Mouse (Mus musculus) heart, embryonic 15.5 days (tissue): Measurements from ENCODE around the gene Cd300lb. TPM values are rescaled to one million over a fixed set of nuclear protein-coding genes. Genes with fewer than 3 reads are reported as not detected.

Experiments used
- polyA plus RNA-seq: library from polyadenylated mRNA; unstranded; fragments of >200 nt; fragmentation: Nextera tagmentation; extraction: Ambion mirVana; gene quantifications from 2 replicates; pipeline ENCODE4 v1.2.1, GENCODE M21; 2015

Cd300lb gene
- polyA plus RNA-seq, 1 experiment from 2014 or later = 0.34 TPM

Other genes with a start within 250 kb of the Cd300lb start
- 0.64 and 1.0 TPM in 2 replicates for gene Dnaic2, start 207.0 kb downstream of the Cd300lb start, polyA plus RNA-seq
- gene Kif19a, start 169.0 kb downstream of the Cd300lb start, polyA plus RNA-seq = 0.16 and 0.33 TPM in 2 replicates
- gene Btbd17, start 138.4 kb downstream of the Cd300lb start, polyA plus RNA-seq = 0.08 and 0.46 TPM in 2 replicates
- not detected in 2 replicates for gene Gpr142, start 135.5 kb downstream of the Cd300lb start, polyA plus RNA-seq
- gene Gprc5c, start 83.2 kb downstream of the Cd300lb start, polyA plus RNA-seq = 12.4 and 19.8 TPM in 2 replicates
- gene Cd300a, start 44.3 kb downstream of the Cd300lb start, polyA plus RNA-seq = 0.82 and 2.2 TPM in 2 replicates
- gene Cd300c, start 34.8 kb upstream of the Cd300lb start, polyA plus RNA-seq = not detected in 2 replicates
- gene Cd300ld, start 55.5 kb upstream of the Cd300lb start, polyA plus RNA-seq = 0.21 and 0.61 TPM in 2 replicates
- gene Cd300c2, start 67.5 kb upstream of the Cd300lb start, polyA plus RNA-seq = 1.8 and 3.5 TPM in 2 replicates
- gene Cd300ld2, start 81.8 kb upstream of the Cd300lb start, polyA plus RNA-seq = not detected in 2 replicates
- not detected in 2 replicates for gene Cd300ld4, start 92.6 kb upstream of the Cd300lb start, polyA plus RNA-seq
- not detected in 2 replicates for gene Cd300ld5, start 103.4 kb upstream of the Cd300lb start, polyA plus RNA-seq
- not detected in 2 replicates for gene Cd300ld3, start 114.0 kb upstream of the Cd300lb start, polyA plus RNA-seq
- not detected in 2 replicates for gene Cd300e, start 127.8 kb upstream of the Cd300lb start, polyA plus RNA-seq
- gene Rab37, start 157.0 kb upstream of the Cd300lb start, polyA plus RNA-seq = 1.1 and 2.4 TPM in 2 replicates
- gene Cd300lf, start 199.6 kb upstream of the Cd300lb start, polyA plus RNA-seq = 0.37 and 1.2 TPM in 2 replicates
- 24.6 and 46.4 TPM in 2 replicates for gene Slc9a3r1, start 229.0 kb upstream of the Cd300lb start, polyA plus RNA-seq